Mouse (Mus musculus) spleen, postnatal 4 days (tissue): ENCODE data around the gene Neu1.
"Not testable (repeated sequence)": the region's sequence is repeated elsewhere in the genome, so short reads cannot be mapped to it uniquely, and the experiment has no call there.

Source experiments
- DNase-seq, 2 experiments: peaks; one replicate each; pipeline ENCODE4 v3.0.0; 2022; ENCODE audit warnings: low spot score in 2 of 2

Neu1 gene

GRCm38 (mm10) chr17:34965627-34966026 lies 34.6 kb downstream of the Neu1 start:
- no peak for DNase-seq

GRCm38 (mm10) chr17:34969822-34970221 lies 38.8 kb downstream of the Neu1 start, which contains the start of gene Gm20481:
TSS of gene Gm20481 (plus strand) at chr17:34969912.
- not testable (repeated sequence) for DNase-seq

GRCm38 (mm10) chr17:34970850-34971249 lies 39.8 kb downstream of the Neu1 start:
- not testable (repeated sequence) for DNase-seq

DNA sequence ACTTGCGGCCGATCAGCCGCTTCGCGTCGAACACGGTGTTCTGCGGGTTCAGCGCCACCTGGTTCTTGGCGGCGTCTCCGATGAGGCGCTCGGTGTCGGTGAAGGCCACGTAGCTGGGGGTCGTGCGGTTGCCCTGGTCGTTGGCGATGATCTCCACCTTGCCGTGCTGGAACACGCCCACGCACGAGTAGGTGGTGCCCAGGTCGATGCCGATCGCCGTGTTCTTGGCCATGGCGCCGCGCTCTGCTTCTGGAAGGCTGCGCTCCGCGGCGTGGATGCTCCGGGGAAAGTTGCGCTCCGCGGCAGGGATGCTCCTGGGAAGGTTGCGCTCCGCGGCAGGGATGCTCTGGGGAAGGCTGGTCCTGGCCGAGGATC lies 40.6 kb downstream of the Neu1 start:
- not testable (repeated sequence) for DNase-seq

DNA sequence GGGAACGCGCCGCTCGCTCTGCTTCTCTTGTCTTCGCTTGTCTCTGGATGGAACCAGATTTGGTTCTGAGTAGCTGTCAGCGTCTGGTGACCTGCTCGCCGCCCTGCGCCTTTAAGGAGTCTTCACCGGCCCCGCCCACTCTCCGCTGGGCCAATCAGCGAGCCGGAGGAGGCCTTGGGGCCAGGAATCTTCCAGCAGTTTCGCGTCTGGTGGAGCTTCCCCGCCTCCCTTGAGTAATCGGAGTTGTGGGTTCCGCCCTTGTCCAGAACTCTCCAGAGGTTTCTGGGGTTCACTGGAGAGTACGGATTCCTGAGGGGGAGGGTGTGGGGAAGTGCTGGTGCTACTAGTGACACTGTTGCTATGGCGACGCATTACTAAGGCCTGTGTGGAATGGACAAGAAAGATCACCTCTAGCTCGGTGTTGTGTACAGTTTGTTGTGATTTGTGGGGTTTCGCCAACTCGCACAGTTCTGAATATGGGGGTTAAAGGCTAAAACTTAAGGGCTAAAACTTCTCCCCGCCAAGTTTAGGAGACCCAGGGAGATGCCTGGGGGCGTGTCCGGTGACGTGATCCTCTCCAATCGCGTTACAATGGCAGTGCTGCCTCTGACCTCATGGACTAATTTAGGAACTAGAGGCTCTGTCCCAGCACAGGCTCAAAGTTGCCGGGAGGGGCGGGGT lies 41.2 kb downstream of the Neu1 start, which contains the start of the genes Hspa1a and Hspa1l:
Gene Hspa1a (minus strand): TSS at position 88 of the 681 bp plus-strand sequence.
Gene Hspa1l (plus strand): TSS at position 635 of the 681 bp plus-strand sequence.
- DNase-seq, result peak in 1 of 2 experiments; percentile 44

DNA sequence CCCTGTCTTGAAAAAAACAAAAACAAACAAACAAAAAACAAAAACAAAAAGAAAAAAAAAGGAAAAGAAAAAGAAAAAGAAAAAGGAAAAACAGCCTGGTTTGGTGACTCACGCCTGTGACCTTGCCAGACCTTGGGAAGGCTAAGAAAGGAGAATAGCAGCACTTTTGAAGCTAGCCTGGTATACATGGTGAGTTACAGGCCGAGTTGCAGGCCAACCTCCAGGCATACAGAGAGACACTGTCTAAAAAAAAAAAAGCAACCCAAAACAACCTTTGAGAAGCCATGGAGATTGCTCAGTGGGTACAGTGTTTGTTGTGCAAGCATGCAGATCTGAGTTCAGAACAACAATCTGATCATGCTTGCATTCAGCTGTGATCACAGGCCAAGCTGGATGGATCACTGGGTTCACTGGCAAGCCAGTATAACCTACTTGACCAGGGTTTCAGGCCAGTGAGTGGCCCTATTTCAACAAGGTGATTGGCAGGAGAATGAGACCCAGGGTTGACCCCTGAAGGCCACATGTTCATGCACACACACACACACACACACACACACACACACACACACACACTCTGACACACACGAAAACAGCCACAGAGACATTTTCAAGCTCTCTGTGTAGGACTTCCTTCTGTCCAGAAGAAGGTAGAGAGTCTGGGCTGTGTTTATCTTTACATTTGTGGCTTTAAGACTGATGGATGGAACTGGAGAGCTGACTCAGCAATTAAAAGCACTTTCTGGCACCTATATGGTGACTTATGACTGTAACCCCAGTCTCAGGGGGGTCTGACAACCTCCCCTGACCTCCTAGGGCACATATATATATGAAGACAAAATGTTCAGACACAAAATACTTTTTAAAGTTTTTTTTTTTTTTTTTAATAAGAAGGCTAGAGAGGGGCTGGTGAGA lies 44.8 kb downstream of the Neu1 start:
- DNase-seq, result no peak

DNA sequence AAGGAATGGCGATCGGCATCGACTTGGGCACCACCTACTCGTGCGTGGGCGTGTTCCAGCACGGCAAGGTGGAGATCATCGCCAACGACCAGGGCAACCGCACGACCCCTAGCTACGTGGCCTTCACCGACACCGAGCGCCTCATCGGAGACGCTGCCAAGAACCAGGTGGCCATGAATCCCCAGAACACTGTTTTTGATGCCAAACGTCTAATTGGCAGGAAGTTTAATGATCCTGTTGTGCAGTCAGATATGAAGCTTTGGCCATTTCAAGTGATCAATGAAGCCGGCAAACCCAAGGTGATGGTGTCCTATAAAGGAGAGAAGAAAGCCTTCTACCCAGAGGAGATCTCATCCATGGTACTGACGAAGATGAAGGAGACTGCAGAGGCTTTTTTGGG lies 45.9 kb downstream of the Neu1 start:
- no peak for DNase-seq

GRCm38 (mm10) chr17:34978239-34978638 lies 47.2 kb downstream of the Neu1 start:
- no peak for DNase-seq

GRCm38 (mm10) chr17:34979631-34980030 lies 48.6 kb downstream of the Neu1 start:
- DNase-seq, result no peak

DNA sequence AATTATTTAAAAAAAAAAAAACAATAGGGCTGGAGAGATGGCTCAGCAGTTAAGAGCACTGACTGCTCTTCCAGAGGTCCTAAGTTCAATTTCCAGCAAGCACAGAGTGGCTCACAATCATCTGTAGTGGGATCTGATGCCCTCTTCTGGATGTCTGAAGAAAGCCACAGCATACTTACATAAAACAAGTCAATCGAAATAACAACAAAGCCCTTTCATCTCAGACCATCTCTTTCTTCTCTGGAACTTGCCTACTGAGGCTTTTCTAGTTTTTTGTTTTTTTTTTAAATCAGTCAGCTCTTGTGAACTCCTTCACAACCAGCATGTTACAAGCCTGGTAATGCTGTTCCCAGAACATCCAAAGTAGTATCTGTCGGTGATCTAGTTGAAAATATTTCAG lies 49.6 kb downstream of the Neu1 start:
- peak in 1 of 2 experiments; percentile 33 for DNase-seq

GRCm38 (mm10) chr17:34981690-34982180 lies 50.7 kb downstream of the Neu1 start, which contains the start of gene Lsm2:
TSS of gene Lsm2 (plus strand) at chr17:34981862.
- peak; percentile 88 to 94 for DNase-seq

DNA sequence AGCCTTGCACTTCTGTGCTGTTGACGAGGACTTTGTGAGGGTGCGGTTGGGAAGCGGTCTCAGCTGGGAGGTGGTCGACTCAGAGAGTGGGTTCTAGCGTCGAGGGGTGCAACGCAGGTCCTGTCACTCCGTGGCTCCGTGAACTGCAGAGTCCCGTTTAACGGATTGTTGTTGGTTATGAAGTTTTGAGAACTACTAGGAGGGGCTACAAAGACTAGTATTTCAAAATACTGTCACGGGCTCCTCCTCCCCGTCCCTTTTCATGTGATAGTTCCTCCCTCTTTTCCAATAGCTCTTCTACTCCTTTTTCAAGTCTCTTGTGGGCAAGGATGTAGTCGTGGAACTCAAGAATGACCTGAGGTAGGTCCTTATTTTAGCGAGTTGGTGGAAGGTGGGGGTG lies 51.3 kb downstream of the Neu1 start:
- no peak for DNase-seq

GRCm38 (mm10) chr17:34984218-34984617 lies 53.2 kb downstream of the Neu1 start:
- DNase-seq, result peak in 1 of 2 experiments; percentile 24
